Mouse (Mus musculus): Measurements from ENCODE around the gene Adgre1. TPM values are rescaled to one million over a fixed set of nuclear protein-coding genes. Genes with fewer than 3 reads are reported as not detected.
"Not testable (repeated sequence)": the region's sequence is repeated elsewhere in the genome, so short reads cannot be mapped to it uniquely, and the experiment has no call there.

The Adgre1 gene
- 1 to 10 TPM; 3.6 to 4.2 TPM for total RNA-seq (2021)
- long read RNA-seq, partial matches to known transcripts: 0 of 4 reads
- long read RNA-seq, other reads (novel, unspliced or antisense): 2 of 4 reads

GRCm38 (mm10) chr17:57358441-57358840, at the start of gene Adgre1:
TSS of gene Adgre1 (plus strand) at chr17:57358691.
- DNase-seq (ENCODE audit: low spot score in 2 of 2): no peak

GRCm38 (mm10) chr17:57311801-57312200, 46.7 kb upstream of the Adgre1 start:
- no peak for DNase-seq (ENCODE audit: low spot score in 2 of 2)

- no peak for DNase-seq (ENCODE audit: low spot score in 2 of 2)
Observed at GRCm38 (mm10) chr17:57327615-57328014, 30.9 kb upstream of the Adgre1 start.

- no peak for DNase-seq (ENCODE audit: low spot score in 2 of 2)
Observed at GRCm38 (mm10) chr17:57328944-57329343, 29.5 kb upstream of the Adgre1 start.

GRCm38 (mm10) chr17:57330993-57331392, 27.5 kb upstream of the Adgre1 start:
- no peak for DNase-seq (ENCODE audit: low spot score in 2 of 2)

GRCm38 (mm10) chr17:57332241-57332640, 26.2 kb upstream of the Adgre1 start:
- no peak for DNase-seq (ENCODE audit: low spot score in 2 of 2)

- DNase-seq (ENCODE audit: low spot score in 2 of 2): no peak
Observed at GRCm38 (mm10) chr17:57334001-57334760, 24.3 kb upstream of the Adgre1 start.

GRCm38 (mm10) chr17:57334761-57335150, 23.7 kb upstream of the Adgre1 start:
- DNase-seq (ENCODE audit: low spot score in 2 of 2): peak; percentile 62 to 81

GRCm38 (mm10) chr17:57335194-57335593, 23.3 kb upstream of the Adgre1 start:
- not testable (repeated sequence) for DNase-seq (ENCODE audit: low spot score in 2 of 2)

GRCm38 (mm10) chr17:57335673-57336303, 22.7 kb upstream of the Adgre1 start:
- peak; percentile 82 to 95 for DNase-seq (ENCODE audit: low spot score in 2 of 2)

- DNase-seq (ENCODE audit: low spot score in 2 of 2): no peak
Observed at GRCm38 (mm10) chr17:57337996-57338395, 20.5 kb upstream of the Adgre1 start.

- no peak for DNase-seq (ENCODE audit: low spot score in 2 of 2)
Observed at GRCm38 (mm10) chr17:57339298-57339697, 19.2 kb upstream of the Adgre1 start.

- no peak for DNase-seq (ENCODE audit: low spot score in 2 of 2)
Observed at GRCm38 (mm10) chr17:57341568-57341967, 16.9 kb upstream of the Adgre1 start.

- no peak for DNase-seq (ENCODE audit: low spot score in 2 of 2)
Observed at GRCm38 (mm10) chr17:57344029-57344707, 14.3 kb upstream of the Adgre1 start.

- no peak for DNase-seq (ENCODE audit: low spot score in 2 of 2)
Observed at GRCm38 (mm10) chr17:57347017-57347416, 11.5 kb upstream of the Adgre1 start.

GRCm38 (mm10) chr17:57347781-57348180, 10.7 kb upstream of the Adgre1 start:
- DNase-seq (ENCODE audit: low spot score in 2 of 2): no peak

- DNase-seq (ENCODE audit: low spot score in 2 of 2): no peak
Observed at GRCm38 (mm10) chr17:57349067-57349466, 9.4 kb upstream of the Adgre1 start.

GRCm38 (mm10) chr17:57350212-57350611, 8.3 kb upstream of the Adgre1 start:
- no peak for DNase-seq (ENCODE audit: low spot score in 2 of 2)

GRCm38 (mm10) chr17:57351107-57351506, 7.4 kb upstream of the Adgre1 start:
- no peak for DNase-seq (ENCODE audit: low spot score in 2 of 2)

GRCm38 (mm10) chr17:57359485-57360241, 1.2 kb downstream of the Adgre1 start:
- DNase-seq (ENCODE audit: low spot score in 2 of 2): no peak

All from layer of hippocampus, adult 18-20 months (tissue).